Mouse (Mus musculus): ENCODE measurements around the gene Ifit3.
"Not testable (repeated sequence)": the region's sequence is repeated elsewhere in the genome, so short reads cannot be mapped to it uniquely, and the experiment has no call there.

Gene Ifit3

DNA sequence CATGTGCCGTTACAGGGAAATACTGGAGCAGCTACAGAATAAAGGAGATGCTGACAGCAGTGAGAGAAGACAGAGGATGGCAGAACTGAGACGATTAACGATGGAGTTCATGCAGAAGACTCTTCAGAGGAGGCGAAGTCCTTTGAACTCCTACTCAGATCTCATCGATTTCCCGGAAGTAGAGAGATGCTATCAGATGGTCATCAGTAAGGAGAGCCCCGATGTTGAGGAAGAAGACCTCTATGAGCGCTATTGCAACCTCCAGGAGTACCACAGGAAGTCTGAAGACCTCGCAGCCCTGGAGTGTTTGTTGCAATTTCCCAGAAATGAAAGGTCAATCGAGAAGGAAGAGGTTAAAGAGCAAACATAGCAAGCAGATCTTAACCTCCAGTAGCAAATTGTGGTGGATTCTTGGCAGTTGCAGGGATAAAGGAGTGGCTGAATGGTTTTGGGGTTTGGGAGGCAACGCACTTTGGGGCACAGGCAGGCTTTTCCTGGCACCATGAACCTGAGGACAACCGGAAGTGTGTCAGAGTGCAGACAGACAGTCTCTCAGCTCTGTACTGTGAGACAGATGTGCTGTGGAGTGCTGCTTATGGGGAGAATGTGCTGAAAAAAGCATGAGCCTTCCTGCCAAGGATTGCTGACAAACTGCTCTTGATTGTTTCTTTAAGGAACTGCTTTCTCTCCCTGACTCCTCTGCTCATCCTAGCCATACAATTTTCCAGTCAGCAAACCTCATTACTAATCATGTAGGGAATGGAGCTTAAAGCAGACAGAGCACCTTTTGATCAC is 4.8 kb downstream of the Ifit3 start:
- not testable (repeated sequence) for DNase-seq (ENCODE audit: low spot score in 2 of 2)

DNA sequence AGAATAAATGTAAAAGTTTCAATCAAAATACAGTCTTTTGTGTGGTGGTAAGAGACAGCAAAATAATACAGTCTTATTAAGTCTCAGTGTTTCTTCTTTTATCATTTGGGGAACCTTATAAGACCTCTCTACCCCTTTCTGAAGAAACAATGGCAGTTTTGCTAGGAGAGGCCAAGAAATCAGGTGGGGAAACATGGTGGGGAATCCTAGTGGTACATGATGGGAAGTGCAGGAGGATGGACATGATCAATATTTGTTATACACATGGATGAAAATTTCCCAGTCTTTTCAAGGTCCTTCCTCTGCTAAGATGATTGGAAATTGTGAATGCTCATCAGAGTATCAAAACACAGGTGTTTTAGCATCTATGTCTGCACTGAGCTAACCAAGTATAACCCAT is 5.6 kb downstream of the Ifit3 start:
- DNase-seq (ENCODE audit: low spot score in 2 of 2): no peak

DNA sequence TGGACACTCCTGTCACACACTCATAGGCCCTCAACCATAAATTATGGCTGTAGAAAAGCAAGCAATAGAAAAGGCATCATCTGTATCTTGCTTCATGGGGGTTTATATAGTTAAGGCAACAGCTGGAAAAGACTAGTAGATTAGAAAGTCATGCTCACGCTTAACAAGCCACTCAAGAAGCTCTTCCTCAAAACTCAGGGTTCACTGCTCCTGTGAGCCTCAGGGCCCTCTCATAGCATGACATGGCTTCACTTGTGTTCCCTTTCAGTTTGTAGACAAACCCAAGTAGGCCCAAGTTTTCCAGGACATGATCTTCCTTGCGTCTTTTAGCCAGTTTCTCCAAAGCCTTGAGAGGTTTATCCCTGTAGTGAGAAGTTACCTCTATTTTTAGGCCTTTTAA is 10.1 kb downstream of the Ifit3 start:
- no peak for DNase-seq (ENCODE audit: low spot score in 2 of 2)

DNA sequence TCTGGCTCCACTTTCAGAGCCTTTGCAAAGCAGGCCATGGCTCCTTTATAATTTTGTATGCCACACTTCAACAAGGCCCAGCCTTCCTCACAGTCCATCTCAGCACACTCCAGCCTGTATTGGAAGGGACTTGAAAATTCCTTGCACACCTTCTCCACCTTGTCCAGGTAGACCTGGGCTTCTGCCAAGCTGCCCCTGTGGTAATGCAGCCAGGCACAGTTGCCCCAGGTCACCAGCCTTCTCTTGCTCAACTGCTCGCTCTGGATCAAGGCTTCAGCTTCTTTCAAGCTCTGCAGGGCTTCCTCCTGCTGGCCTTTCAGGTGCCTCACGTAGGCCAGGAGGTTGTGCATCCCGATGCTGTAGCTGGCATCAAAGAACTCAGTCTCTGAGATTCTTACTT is 11.2 kb downstream of the Ifit3 start:
- not testable (repeated sequence) for DNase-seq (ENCODE audit: low spot score in 2 of 2)

DNA sequence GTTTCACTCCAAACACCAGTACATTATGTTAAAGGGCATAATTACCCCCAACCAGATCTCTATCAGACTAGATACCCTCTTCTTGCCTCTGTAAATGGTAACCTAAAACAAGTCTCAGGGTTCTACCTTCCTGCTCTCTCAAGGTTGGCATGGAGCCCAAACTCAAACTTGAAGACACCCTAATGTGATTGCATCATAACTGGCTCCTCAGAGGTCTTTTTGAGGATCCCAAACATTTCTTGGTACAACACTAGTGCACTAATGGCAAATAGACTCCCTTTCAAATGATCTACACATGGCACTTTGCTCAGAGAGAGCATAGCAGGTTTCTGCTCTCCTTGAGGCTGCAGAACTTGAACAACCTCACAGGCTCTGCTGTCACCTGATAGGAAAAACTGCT is 13.5 kb downstream of the Ifit3 start:
- DNase-seq (ENCODE audit: low spot score in 2 of 2): no peak

DNA sequence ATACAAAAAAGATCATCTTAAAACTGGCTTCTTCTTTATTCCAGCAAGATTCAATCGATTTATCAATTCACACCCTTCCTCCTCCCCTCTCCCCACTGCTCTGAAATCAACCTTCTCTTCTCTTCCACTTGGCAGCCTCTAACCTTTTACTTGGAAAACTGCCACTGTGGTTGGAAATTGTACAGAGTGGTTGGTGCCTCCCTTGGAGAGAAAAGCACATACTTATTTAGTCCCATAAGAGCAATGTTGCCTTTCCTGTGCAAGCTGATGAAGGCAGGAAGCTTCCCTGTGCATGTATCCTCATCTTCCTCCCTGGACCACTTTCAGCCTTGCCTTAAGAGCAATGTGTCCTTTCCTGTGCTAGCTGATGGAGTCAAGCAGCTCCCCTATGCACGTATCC is 15.0 kb downstream of the Ifit3 start:
- DNase-seq (ENCODE audit: low spot score in 2 of 2): peak in 1 of 2 experiments; percentile 46

DNA sequence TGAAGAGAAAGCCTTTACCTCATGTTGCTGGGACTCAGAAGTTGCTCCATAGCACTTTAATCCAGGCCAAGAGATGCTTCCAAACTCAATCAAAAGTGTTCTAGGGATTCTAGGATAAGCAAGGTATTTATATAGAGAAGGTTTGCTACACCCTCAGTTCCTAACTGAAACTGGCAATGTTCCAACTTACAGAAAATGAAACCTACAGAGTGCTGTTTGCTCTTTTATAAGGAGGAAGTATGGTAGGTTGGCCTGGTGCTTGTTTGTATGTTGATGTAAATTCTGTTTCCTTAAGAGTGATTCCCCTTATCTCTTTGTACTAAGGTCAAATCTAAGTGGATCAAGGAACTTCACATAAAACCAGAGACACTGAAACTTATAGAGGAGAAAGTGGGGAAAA is 15.9 kb downstream of the Ifit3 start:
- DNase-seq (ENCODE audit: low spot score in 2 of 2): not testable (repeated sequence)

DNA sequence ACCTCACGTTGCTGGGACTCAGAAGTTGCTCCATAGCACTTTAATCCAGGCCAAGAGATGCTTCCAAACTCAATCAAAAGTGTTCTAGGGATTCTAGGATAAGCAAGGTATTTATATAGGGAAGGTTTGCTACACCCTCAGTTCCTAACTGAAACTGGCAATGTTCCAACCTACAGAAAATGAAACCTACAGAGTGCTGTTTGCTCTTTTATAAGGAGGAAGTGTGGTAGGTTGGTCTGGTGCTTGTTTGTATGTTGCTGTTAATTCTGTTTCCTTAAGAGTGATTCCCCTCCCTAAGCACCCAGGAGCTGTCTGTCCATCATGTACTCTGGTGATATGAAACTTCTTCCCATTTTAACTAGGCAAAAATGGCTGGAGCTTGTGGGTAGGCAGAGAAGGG is 18.6 kb downstream of the Ifit3 start, which contains the start of gene Ifit1bl1:
Ifit1bl1 (minus strand) TSS at position 69 of the 400 bp plus-strand sequence.
- DNase-seq (ENCODE audit: low spot score in 2 of 2): not testable (repeated sequence)

DNA sequence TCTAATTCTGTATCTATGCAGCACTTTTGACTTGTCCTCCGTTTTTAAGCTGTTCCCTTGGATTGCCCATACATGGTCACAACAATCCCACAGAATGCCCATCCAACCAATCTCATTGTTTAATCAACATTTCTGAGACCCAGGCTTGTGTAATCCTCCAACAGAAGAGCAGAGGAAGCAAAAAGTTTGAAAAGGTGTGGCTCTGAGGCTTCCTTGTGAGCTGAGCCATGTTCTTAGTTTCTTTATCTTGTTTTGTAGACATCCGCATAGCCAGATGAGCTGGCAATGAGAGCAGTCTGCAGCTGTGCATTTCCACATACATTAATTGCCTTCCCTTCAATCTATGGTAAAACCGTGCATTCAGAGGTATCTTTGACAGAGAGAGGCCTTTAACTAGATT is 22.1 kb downstream of the Ifit3 start:
- no peak for DNase-seq (ENCODE audit: low spot score in 2 of 2)

DNA sequence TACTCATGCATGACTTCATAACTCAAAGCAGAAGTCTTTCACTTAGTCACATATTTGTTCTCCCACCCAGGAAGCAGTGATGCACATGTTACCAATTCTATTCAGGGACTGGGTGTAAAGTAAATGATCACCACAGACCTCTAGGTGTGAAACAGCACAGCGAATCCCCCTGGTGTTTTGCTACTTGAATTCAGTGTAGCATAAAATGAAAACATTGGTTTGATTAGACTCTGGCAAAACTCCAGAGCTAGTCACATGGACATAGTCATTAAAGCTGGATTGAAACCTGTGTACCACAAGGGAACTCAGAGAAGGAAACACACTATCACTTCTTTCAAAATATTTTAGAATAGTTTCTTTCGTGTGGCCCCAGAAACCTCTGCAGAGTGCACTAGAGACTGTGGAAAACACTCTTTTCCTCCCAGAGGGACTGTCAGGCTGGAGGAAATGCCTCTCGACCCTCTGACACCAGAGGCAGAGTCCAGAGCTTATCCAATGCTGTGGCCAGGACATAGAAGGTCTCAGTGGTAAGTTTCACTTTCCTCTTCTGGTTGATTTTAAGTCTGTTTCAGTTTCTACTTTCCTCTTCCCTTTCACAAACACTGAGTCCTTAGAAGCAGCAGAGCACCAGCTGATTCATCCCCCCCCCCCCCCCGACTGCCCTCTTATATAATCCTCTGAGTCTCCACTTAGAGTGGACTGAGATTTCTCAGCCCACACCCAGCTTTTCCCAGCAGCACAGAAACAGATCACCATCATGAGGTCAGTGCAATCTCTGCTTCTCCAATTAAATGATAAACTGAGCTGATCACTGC is 24.1 kb downstream of the Ifit3 start, which contains the start of gene Ifit3b:
Ifit3b (plus strand) TSS at position 734 of the 815 bp plus-strand sequence.
- DNase-seq (ENCODE audit: low spot score in 2 of 2): not testable (repeated sequence)

DNA sequence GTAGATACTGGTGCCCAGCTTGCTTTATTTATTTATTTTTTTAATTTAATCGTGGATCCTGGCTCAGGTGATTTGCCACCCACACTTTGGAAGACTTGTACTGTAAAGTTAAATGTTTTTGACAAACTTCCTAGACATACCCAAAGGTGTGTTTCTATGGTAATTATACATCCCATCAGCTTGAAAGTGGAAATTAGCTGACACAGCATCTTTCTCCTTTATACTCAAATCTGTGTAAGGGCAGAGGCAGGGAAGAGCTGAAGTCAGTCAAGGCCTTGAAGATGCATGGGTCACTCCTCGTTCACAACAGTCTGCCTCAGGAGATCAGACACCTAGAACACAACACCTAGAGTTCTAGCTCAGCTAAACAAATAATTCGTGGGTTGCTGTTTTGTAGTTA is 26.8 kb downstream of the Ifit3 start:
- not testable (repeated sequence) for DNase-seq (ENCODE audit: low spot score in 2 of 2)

DNA sequence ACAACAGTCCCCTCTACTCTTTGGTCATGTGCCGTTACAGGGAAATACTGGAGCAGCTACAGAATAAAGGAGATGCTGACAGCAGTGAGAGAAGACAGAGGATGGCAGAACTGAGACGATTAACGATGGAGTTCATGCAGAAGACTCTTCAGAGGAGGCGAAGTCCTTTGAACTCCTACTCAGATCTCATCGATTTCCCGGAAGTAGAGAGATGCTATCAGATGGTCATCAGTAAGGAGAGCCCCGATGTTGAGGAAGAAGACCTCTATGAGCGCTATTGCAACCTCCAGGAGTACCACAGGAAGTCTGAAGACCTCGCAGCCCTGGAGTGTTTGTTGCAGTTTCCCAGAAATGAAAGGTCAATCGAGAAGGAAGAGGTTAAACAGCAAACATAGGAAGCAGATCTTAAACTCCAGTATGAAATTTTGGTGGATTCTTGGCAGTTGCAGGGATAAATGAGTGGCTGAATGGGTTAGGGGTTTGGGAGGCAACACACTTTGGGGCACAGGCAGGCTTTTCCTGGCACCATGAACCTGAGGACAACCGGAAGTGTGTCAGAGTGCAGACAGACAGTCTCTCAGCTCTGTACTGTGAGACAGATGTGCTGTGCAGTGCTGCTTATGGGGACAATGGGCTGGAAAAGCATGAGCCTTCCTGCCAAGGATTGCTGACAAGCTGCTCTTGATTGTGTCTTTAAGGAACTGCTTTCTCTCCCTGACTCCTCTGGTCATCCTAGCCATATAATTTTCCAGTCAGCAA is 29.1 kb downstream of the Ifit3 start:
- DNase-seq (ENCODE audit: low spot score in 2 of 2): not testable (repeated sequence)

DNA sequence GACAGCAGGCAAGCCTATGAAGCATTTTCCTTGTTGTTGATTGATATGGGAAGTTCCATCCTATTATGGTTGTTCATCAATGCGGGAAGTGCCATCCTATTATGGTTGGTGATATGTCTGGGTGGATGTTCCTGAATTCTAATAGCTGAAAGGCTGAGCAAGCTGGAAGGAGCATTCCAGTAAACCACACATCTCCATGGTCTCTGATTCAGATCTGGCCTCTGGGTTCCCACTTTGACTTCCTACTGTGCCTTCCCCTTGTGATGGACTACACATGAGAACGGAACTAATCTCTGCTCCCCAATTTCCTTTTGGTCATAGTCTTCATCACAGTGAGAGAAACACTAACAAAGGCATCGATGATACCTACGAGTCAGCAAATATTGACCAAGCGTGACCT is 37.5 kb downstream of the Ifit3 start:
- DNase-seq (ENCODE audit: low spot score in 2 of 2): no peak

DNA sequence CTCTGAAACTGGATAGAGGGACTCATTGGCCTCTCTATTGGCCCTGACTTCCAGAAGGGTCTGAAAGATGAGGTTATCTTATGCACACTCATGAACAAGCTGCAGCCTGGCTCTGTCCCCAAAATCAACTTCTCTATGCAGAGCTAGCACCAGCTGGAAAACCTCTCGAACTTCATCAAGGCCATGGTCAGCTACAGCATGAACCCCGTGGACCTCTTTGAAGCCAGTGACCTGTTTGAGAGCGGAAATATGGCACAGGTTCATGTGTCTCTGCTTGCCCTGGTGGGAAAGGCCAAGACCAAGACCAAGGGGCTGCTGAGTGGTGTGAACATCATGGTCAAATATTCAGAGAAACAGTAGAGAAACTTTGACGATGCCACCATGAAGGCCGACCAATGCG is 40.5 kb downstream of the Ifit3 start:
- DNase-seq (ENCODE audit: low spot score in 2 of 2): no peak

DNA sequence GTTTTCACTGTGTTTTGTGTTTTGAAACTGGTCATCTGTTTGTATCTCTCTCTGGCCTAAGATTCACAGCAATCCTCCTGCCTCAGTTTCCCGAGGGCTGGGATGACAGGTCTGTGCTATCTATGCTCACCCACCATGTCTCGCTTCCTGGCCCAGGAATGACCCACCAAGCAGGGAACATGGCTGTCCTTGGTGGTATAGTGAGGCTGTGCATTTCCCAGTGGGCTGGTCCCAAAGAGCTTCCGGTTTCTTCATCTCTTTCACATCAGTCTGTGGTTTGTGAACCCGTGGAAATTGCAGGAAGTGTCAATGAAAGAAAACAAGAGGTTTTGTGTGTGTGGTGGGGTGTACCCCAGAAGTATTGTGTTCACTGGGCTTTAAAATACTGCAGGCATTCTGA is 41.3 kb downstream of the Ifit3 start:
- DNase-seq (ENCODE audit: low spot score in 2 of 2): no peak

DNA sequence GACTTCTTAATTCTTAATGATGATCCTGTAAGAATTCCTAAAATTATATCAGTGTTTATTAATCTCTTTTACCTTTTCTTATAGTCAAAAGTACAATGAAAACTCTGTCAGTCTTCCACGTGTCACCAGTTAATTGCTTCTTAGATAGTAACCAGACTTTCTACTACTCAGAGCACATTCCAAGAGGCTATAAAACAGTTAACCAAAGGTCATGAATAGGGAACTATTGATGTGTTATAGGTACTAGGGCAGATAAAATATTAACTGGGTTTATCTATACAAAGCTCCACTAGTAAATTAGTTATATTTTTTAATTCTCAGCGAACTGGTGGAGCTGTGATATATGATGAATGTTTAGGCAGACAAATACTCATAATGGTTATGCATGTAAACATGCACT is 44.2 kb downstream of the Ifit3 start:
- DNase-seq (ENCODE audit: low spot score in 2 of 2): no peak

DNA sequence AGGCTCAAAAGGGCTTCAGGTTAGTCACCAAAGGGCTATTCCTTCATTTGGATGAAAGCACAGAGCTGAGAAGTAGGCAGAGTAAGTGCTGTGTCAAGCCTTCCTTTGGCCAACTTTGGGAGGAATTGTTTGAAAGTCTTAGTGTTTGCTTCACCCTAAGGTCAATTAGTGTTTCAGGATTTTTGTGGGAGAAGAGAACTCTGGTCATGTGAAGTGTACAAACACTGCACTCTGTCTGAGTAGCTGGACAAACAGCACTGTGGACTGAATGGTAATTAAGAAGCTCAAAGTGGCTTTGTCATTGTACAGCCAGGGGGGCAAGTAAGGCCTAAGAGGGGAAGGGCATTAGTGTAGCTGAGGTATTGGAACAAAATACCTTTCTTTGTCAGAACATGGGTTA is 48.2 kb downstream of the Ifit3 start:
- no peak for DNase-seq (ENCODE audit: low spot score in 2 of 2)

DNA sequence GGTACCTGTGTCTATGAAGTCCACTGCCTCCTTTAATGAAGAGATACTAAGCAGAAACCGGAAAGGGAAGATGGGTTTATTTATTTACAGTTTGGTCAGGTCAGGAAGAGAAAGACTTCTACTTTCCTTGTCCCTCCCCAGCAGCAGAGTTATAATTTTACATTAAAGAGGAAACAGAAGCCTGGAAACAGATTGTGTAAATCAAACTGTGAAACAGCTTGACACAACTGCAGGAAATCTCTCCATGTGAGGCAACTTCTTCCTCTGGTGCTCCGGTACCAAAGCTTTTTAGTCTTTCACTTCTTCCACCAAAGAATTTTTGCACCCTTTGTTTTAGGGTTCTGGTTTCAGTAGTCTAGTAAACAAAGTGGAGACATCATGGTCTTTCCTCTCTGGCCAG is 50.2 kb downstream of the Ifit3 start:
- no peak for DNase-seq (ENCODE audit: low spot score in 2 of 2)

DNA sequence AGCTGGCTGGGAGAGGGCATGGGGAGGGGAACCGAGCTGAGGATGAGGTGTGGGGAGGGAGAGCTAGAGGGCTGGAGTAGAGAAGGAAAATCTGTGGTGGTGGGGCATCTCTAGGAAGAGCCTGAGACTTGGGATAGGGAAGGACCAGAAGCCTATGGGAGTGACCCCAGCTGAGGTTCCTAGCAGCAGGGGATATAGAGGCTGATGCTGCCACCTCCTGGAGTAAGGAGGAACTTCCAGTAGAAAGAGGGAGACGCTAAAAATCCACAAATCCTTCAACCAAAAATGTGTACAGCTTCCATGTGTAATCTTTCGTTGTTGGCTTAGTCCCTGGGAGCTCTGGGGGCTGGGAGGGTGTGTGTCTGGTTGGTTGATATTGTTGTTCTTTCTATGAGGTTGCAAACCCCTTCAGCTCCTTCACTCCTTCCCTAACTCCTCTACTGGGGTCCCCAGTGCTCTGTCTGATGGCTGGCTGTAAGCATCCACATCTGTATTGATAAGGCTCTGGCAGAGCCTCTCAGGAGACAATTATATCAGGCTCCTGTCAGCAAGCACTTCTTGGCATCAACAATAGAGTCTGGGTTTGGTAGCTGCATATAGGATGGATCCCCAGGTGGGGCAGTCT is 53.7 kb downstream of the Ifit3 start:
- DNase-seq (ENCODE audit: low spot score in 2 of 2): peak; percentile 24

Data from urinary bladder, adult 18-20 months (tissue).